Mouse (Mus musculus): ENCODE results near the gene Ybx2.
"Not testable (repeated sequence)": the region's sequence is repeated elsewhere in the genome, so short reads cannot be mapped to it uniquely, and the experiment has no call there.

The Ybx2 gene

DNA sequence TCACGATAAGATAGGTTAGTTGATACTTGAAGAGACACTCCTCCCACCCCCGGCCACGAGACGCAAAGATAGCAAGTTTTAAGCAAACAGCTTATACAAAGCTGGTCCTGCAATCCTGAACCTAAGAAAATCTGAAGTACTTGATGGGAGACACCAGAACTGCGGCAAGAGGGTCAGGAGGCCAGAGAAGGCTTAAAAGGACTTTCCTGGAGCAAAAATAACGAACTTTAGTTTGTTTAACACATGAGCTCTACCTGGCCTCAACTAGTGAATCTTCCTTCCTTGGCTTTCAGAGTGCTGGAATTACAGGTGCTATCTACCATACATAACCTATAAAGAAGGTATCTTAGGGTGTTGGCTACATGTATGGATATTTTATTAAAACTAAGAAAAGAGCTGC, 915 bp upstream of the Ybx2 start:
- DNase-seq (ENCODE audit: low read depth) = no peak

DNA sequence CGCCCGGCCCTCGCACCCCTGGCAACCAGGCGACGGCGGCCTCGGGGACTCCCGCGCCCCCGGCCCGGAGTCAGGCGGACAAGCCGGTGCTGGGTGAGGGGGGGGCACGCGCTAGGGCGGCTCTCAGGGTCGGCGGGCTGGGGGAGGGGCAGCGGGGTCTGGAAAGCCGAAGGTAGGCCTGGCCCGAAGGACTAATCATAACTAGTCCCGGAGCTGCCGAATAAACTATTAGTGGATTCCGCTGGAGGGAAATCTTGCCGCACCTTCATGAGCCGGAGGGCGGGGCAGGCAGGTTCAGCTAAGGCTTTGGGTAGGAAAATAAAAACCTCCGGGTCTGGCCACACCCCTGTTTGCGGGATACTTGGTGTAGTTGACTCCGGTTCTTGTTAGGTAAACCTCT, 560 bp downstream of the Ybx2 start:
- peak; percentile 60 for DNase-seq (ENCODE audit: low read depth)

DNA sequence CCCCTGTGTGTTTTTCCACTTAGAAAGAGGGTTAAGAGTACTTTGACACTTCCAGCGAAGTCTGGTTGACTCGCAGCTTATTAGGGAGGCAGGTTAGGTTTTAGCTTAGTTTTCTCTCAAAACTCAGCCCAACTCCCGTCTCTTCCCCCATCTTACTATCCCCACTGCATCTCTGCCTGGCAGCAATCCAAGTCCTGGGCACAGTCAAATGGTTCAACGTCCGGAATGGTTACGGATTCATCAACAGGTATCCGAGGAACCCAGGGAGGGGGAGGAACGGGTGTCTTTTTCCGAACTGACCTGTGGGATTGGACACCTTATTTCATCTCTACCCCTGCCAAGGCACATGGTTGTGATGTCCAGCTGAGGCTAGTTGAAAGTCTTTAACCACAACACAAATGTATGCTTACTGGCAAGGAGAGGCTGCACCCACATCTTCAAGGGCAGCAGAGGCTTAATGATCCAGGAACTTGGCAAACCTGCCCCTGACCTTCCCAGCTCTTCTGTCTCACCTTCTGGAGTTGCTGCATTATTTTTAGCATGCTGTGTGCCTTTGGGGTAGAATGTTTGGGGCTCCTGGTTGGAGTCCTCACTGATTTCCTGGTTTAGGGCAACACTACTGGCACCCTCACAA, 1.2 kb downstream of the Ybx2 start:
- DNase-seq (ENCODE audit: low read depth) = no peak

DNA sequence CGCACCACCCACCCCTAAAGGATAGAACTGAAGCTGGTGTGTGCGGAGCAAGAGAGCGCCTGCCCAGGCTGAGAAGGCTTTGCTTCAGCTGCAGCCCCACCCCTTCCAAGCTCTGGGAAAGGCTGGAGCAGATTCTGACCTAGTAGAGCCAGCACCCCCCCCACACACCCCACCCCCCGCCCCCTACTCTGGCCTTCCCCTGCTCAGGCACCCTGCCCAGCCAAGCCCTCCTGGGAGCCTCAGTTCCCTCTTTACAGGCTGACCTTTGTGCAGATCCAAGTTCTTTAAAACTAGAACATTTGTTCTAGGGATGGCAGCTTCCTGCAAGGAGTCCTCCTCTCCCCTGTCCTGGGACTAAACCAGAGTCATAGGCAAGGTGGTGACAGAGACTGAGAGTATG, 1.8 kb downstream of the Ybx2 start:
- DNase-seq (ENCODE audit: low read depth) = no peak

- DNase-seq (ENCODE audit: low read depth) = no peak
Measured at GRCm38 (mm10) chr11:69937834-69938233, 2.2 kb downstream of the Ybx2 start.

DNA sequence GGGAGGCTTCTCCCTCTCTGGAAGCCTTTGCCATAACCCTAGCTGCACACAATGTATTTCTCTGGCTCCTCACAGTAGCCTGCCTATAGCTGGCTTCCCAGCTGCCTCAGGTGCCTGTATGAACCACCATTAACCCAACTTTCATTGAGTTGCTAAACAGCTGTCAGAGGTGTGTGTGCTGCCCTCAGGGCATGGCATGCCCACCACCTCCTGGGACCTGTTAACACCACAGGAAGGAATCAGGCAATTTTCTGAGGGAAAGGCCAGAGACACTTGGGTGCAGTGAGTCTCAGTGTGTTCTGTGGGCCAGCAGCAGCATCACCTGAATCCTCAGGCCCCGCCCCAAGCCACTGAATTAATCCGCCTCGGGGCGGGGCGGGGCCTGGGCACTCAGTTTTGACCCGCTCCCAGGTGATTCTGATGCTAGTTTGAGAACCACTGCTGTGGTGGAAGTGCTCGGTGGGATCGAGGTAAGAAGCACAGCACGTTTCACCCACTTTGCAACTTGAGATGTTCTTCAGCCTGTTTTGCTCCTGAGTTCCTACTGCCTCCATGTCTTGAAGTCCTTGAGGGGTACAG, 2.9 kb downstream of the Ybx2 start:
- no peak for DNase-seq (ENCODE audit: low read depth)

DNA sequence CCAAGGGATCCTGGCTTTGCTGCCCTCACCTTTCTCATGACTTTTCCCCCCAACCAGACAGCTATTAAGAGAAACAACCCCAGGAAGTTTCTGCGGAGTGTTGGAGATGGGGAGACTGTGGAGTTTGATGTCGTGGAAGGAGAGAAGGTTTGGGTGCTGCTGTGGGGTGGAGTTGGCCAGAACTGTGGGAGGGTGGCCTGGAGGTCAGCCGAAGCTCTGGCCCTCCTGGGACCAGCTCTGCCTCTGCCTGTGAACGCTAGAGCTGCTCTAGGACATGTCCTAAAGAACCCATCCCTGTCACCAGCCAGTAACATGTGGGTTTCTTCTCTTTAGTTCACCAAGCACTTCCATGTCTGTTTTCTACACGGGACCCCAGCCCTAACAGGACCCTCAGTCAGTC, 3.6 kb downstream of the Ybx2 start:
- no peak for DNase-seq (ENCODE audit: low read depth)

GRCm38 (mm10) chr11:69939731-69940130, 4.1 kb downstream of the Ybx2 start:
- DNase-seq (ENCODE audit: low read depth) = no peak

- DNase-seq (ENCODE audit: low read depth) = no peak
Measured at GRCm38 (mm10) chr11:69940962-69941361, 5.4 kb downstream of the Ybx2 start.

DNA sequence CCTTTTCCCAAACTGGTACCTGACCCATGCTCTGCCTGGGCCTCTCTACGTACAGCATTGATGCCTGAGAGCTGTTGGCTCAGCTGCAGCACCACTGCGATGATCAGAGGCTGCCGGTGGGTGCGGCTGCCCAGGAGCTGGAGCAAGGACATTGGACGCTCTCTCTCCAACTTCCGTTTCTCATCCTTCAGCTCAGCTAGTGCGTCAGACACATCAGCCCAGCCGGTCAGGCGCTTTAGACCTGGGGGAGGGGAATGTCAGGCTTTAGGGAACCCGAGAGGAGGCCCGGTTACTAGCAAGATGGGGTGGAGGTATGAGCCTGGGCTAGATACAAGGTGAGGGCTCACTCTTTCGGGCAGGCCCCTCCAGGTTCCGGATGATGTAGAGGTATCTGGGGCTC, 9.6 kb downstream of the Ybx2 start:
- DNase-seq (ENCODE audit: low read depth) = no peak

DNA sequence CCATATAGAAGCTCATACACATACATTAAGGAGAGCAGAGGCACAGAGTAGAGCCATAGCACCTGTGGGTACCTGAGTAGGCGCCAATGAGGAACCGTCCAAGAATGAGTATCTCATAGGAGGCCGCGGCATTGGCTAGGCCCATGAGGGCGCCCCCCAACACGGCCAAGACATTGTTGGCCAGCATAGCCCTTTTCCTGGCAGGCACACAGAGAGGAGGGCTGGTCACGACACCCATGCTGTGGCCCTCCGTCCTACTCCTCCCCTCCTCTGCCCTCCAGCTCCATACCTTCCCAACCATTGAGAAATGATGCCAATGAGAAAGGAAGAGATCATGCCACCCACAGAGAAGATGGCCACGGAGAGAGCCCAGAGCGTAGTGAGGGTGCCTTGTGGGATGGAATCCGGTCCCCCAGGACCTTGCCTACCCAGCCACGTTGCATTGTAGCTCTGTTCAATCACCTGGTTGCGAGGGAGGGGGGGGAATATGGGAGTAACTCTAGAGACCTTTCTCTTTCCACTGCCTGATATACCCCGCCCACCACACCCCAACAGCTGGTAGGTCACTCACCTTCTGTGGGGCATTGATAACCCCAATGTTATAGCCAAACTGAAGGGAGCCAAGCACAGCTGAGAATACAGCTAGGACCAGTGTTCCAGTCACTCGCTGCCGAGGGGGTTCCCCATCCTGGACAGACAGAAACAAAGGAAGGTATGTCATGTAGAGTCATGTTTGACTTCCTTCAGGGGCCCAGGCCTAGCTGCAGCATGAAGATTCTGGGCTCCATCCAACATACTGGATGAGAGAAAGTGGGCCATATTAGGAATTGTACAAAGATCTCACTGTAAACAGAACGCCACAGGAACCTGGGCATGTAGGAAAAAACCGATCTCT, 10.6 kb downstream of the Ybx2 start:
- DNase-seq (ENCODE audit: low read depth) = no peak

DNA sequence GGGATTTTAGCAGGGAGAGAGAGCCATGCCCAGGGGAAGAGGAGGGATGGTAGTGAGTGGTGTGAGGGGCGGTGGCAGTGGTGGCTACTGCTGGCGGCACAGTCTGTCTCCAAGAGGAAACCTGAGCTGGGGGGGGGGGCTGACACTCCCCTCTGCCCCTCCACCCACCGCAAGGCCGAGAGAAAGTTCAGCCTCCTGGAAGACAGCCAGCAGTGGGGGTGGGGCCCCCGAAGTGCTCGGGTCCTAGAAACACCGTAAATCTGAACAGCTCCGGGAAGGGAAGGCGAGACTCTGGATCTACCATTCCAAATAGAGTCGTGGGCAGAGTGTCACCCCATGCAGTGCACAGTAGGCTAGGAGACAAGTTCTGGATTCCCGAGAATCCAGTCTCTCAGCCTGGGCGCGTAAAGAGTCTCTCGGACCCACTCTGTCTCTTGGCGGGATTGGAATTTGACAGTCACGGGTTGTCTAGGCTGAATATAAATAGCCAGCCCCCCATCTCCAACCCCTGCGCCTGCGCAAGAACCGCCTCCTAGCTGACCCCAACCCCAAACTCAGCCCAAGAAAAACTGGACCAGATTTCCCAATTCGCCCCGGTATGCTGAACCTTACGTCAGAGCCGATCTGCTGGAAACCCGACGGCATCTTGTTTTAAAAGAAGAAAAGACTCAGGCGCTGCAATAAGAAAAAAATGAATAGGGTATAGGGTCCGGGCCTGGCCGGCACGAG, 11.9 kb downstream of the Ybx2 start:
- DNase-seq (ENCODE audit: low read depth) = no peak

DNA sequence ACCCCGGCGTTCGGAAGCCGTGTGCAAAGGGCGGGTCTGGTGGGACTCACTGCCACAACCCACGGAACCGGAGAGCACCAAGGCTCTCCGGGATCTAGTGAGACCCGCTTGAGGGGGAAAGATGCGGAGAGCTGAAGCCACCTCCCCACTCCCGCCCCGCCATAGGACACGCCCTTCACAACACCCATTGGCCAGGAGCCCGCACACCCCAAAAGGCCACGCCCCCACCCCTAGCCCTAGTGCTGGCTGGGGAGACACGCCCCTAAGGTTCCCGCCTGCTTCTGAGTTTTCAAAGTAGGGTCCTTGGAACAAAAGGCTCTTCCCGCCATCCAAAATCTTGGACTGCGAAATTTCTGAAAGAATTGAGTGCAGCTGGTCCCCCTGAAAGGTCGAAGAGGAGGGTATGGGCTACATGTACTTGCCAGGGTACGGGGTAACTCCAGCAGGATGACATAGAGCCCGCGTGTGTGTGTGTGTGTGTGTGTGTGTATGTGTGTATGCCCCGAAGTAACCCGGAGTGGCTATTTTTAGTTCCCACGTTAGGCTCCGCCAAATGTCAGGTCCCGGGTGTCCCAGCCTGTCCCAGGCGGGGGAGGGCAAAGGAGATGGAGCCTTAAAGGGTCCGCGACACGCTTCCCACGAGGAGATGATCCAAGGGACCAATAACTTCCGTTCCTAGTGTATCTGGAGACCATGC, 12.6 kb downstream of the Ybx2 start, which contains the start of gene Slc2a4:
TSS of gene Slc2a4 (minus strand) at position 123 of the 697 bp plus-strand sequence.
- peak; percentile 88 for DNase-seq (ENCODE audit: low read depth)

- DNase-seq (ENCODE audit: low read depth) = peak; percentile 93
Measured at GRCm38 (mm10) chr11:69948763-69949150, 13.2 kb downstream of the Ybx2 start.

DNA sequence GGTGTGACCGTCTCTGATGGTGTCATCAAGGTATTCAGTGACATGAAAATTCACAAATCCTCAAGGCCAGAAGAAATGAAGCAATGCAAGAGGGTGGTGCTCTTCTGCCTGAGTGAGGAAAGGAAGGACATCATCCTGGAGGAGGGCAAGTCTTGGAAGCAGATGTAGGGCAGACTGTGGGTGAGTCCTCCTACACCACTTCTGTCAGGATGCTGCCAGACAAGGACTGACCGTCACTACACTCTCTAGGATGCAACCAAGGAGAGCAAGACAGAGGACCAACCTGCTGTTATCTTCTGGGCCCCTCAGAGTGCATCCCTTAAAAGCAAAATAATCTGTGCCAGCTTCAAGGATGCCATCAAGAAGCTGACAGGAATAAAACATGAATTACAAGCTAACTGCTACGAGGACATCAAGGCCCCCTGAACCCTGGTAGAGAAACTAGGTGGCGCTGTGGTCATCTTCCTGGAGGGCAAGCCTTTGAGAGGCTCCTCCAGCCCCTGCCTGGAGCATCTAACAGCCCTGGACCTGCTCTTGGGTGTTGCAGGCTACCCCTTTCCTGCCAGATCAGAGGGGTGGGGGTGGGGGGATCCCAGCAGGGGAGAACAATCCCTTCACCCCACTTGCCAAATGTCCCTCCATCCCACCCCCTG, 15.3 kb downstream of the Ybx2 start:
- DNase-seq (ENCODE audit: low read depth) = no peak

GRCm38 (mm10) chr11:69952274-69952673, 16.7 kb downstream of the Ybx2 start:
- no peak for DNase-seq (ENCODE audit: low read depth)

GRCm38 (mm10) chr11:69953267-69953915, 17.8 kb downstream of the Ybx2 start:
- no peak for DNase-seq (ENCODE audit: low read depth)

- not testable (repeated sequence) for DNase-seq (ENCODE audit: low read depth)
Measured at GRCm38 (mm10) chr11:69955618-69956017, 20.0 kb downstream of the Ybx2 start.

- DNase-seq (ENCODE audit: low read depth) = no peak
Measured at GRCm38 (mm10) chr11:69956218-69956617, 20.6 kb downstream of the Ybx2 start.

DNA sequence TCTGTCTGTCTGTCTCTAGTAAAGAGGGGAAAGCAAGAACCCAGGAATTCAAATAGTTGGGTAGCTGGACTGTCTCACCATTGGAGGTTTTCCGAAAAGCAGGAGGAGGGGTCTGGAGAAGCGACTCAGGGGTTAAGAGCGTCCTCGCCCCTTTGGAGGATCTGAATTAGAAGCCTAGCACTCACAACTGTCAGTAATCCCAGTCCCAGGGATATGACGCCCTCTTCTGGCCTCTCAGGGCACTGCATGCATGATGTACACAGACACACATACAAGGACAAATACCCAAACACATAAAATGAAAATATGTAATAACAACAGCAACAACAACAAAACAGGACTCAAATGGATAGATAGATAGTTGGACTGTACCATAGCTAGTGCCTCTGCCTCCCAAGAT, 25.0 kb downstream of the Ybx2 start:
- peak; percentile 36 for DNase-seq (ENCODE audit: low read depth)

DNA sequence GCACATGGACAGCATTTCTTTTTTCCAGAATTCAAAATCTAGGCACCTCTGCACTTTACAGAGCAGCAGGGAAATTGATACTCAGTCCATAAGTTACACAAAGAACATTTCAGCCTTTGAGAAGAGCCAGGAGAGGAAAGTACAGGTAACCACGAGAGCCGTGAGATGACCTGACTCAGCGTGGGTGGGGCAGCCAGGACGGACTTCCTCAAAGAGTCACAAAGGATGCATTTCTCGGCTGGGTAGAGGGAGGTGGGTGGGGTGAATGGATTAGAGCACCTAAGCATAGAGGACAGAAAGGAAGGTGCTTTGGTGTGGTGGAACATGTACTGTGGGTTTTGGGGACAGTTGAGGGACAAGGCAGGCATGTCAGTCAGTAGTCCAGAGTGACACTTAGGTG, 26.2 kb downstream of the Ybx2 start:
- DNase-seq (ENCODE audit: low read depth) = no peak
